Mouse (Mus musculus): ENCODE data around the gene Vmn1r41. TPM values are rescaled to one million over a fixed set of nuclear protein-coding genes. Genes with fewer than 3 reads are reported as not detected.

Gene Vmn1r41
- not detected for polyA plus RNA-seq (2014; fragmentation: Illumina TruSeq; extraction: RNeasy Lipid Tissue Mini Kit (QIAGEN cat#74804); ENCODE audit: insufficient read depth, low read depth, low replicate concordance)

GRCm38 (mm10) chr6:89740466-89740865 lies at the start of gene Vmn1r41:
Gene Vmn1r41, plus strand, starts transcription at chr6:89740766.

GRCm38 (mm10) chr6:89707240-89707639 lies 33.3 kb upstream of the Vmn1r41 start, which contains the start of gene Vmn1r40:
Gene Vmn1r40, plus strand, starts transcription at chr6:89707540.

Other genes with a start within 250 kb of the Vmn1r41 start
- gene Chchd6, start 145.1 kb upstream of the Vmn1r41 start, polyA plus RNA-seq (2014; fragmentation: Illumina TruSeq; extraction: RNeasy Lipid Tissue Mini Kit (QIAGEN cat#74804); ENCODE audit: insufficient read depth, low read depth, low replicate concordance), result 32.6 TPM
- gene Txnrd3, start 96.8 kb upstream of the Vmn1r41 start, polyA plus RNA-seq (2014; fragmentation: Illumina TruSeq; extraction: RNeasy Lipid Tissue Mini Kit (QIAGEN cat#74804); ENCODE audit: insufficient read depth, low read depth, low replicate concordance), result 9.0 TPM
- not detected for gene Vmn1r40, start 33.2 kb upstream of the Vmn1r41 start, polyA plus RNA-seq (2014; fragmentation: Illumina TruSeq; extraction: RNeasy Lipid Tissue Mini Kit (QIAGEN cat#74804); ENCODE audit: insufficient read depth, low read depth, low replicate concordance)
- not detected for gene Vmn1r42, start 135.6 kb downstream of the Vmn1r41 start, polyA plus RNA-seq (2014; fragmentation: Illumina TruSeq; extraction: RNeasy Lipid Tissue Mini Kit (QIAGEN cat#74804); ENCODE audit: insufficient read depth, low read depth, low replicate concordance)
- gene Vmn1r43, start 135.6 kb downstream of the Vmn1r41 start, polyA plus RNA-seq (2014; fragmentation: Illumina TruSeq; extraction: RNeasy Lipid Tissue Mini Kit (QIAGEN cat#74804); ENCODE audit: insufficient read depth, low read depth, low replicate concordance), result not detected
- not detected for gene Vmn1r44, start 142.9 kb downstream of the Vmn1r41 start, polyA plus RNA-seq (2014; fragmentation: Illumina TruSeq; extraction: RNeasy Lipid Tissue Mini Kit (QIAGEN cat#74804); ENCODE audit: insufficient read depth, low read depth, low replicate concordance)
- gene Vmn1r45, start 199.8 kb downstream of the Vmn1r41 start, polyA plus RNA-seq (2014; fragmentation: Illumina TruSeq; extraction: RNeasy Lipid Tissue Mini Kit (QIAGEN cat#74804); ENCODE audit: insufficient read depth, low read depth, low replicate concordance), result not detected
- not detected for gene Vmn1r46, start 228.5 kb downstream of the Vmn1r41 start, polyA plus RNA-seq (2014; fragmentation: Illumina TruSeq; extraction: RNeasy Lipid Tissue Mini Kit (QIAGEN cat#74804); ENCODE audit: insufficient read depth, low read depth, low replicate concordance)